Mouse (Mus musculus) midbrain, embryonic 15.5 days (tissue): Measurements from ENCODE around the gene Dld. TPM values are rescaled to one million over a fixed set of nuclear protein-coding genes. Genes with fewer than 3 reads are reported as not detected.

Experiments used
- ATAC-seq: fragments of 200-750 bp; cut with Nextera tagmentation; replicated peaks from 2 replicates; pipeline ENCODE4 v1.8.0; 2017; ENCODE audit warnings: moderate TSS enrichment
- H3K27ac ChIP-seq: fragments of 300-500 bp; sonication (generic); 2 replicates; pipeline ENCODE4 v1.5.1; 2015; ENCODE audit warnings: mild to moderate bottlenecking, inconsistent platforms
- H3K27me3 ChIP-seq: fragments of 300-500 bp; sonication (generic); replicated peaks from 2 replicates; pipeline ENCODE4 v1.6.1; 2015; ENCODE audit warnings: inconsistent platforms
- H3K36me3 ChIP-seq: fragments of 300-500 bp; sonication (generic); replicated peaks from 2 replicates; pipeline ENCODE4 v1.6.1; 2015; ENCODE audit warnings: inconsistent platforms
- H3K4me1 ChIP-seq: fragments of 300-500 bp; sonication (generic); 2 replicates; pipeline ENCODE4 v1.6.1; 2015; ENCODE audit warnings: inconsistent platforms
- H3K4me2 ChIP-seq: fragments of 300-500 bp; sonication (generic); 2 replicates; pipeline ENCODE4 v1.6.1; 2015; ENCODE audit warnings: inconsistent platforms, mild to moderate bottlenecking, moderate library complexity
- H3K4me3 ChIP-seq: fragments of 300-500 bp; sonication (generic); 2 replicates; pipeline ENCODE4 v1.5.1; 2015; ENCODE audit warnings: mild to moderate bottlenecking, inconsistent platforms
- H3K9ac ChIP-seq: fragments of 300-500 bp; sonication (generic); 2 replicates; pipeline ENCODE4 v1.6.1; 2015; ENCODE audit warnings: mild to moderate bottlenecking, inconsistent platforms
- H3K9me3 ChIP-seq: fragments of 300-500 bp; sonication (generic); 2 replicates; pipeline ENCODE4 v1.6.1; 2016; ENCODE audit warnings: inconsistent platforms
- WGBS: fragments of 180-500 bp; shearing (Covaris S2); methylation state at CpG from one replicate; pipeline ENCODE4 v1.1.7; 2015; ENCODE audit warnings: mixed read lengths; 5-methylcytosine and 5-hydroxymethylcytosine counted together
- polyA plus RNA-seq: library from polyadenylated mRNA; unstranded; fragments of >200 nt; fragmentation: Nextera tagmentation; extraction: Ambion mirVana; gene quantifications from 2 replicates; pipeline ENCODE4 v1.2.1, GENCODE M21; 2015

Gene Dld
- polyA plus RNA-seq, 1 experiment from 2014 or later = 116 TPM

GRCm38 (mm10) chr12:31374603-31375282, 23.5 kb upstream of the Dld start:
- ATAC-seq = peak; percentile 85; the same call in 1 of the 2 replicates
- Histone ChIP-seq H3K36me3 (no peaks in the 10 kb centered on the region), H3K9ac (0 out of 2 replicates have a peak overlapping the region, but pooled peaks have one; percentile 14), H3K4me1 (peaks cover 8% of the 10 kb centered on the region), H3K27me3 (no peaks in the 10 kb centered on the region), H3K27ac (no peak overlapping the region), H3K4me3 (no peak overlapping the region), H3K9me3 (no peaks in the 10 kb centered on the region), H3K4me2 (peak overlapping the region; percentile 44)
- 31% methylated on average over 9 of the region's 9 CpGs for WGBS

- Histone ChIP-seq H3K27ac (no peak overlapping the region), H3K4me3 (no peak overlapping the region), H3K9me3 (no peaks in the 10 kb centered on the region), H3K9ac (no peak overlapping the region), H3K4me1 (peaks cover under 1% of the 10 kb centered on the region; the same call in 1 of the 2 replicates), H3K4me2 (no peak overlapping the region), H3K36me3 (no peaks in the 10 kb centered on the region), H3K27me3 (no peaks in the 10 kb centered on the region)
- no peak for ATAC-seq
- WGBS = 83% methylated on average over 7 of the region's 7 CpGs
Measured at GRCm38 (mm10) chr12:31369656-31370055, 18.4 kb upstream of the Dld start.

GRCm38 (mm10) chr12:31369118-31369517, 17.9 kb upstream of the Dld start:
- Histone ChIP-seq H3K27ac (no peak overlapping the region), H3K9ac (no peak overlapping the region), H3K4me1 (no peaks in the 10 kb centered on the region; the same call in 1 of the 2 replicates), H3K4me2 (no peak overlapping the region), H3K4me3 (no peak overlapping the region), H3K9me3 (no peaks in the 10 kb centered on the region), H3K36me3 (no peaks in the 10 kb centered on the region), H3K27me3 (no peaks in the 10 kb centered on the region)
- 94% methylated on average over 1 of the region's 1 CpGs for WGBS
- ATAC-seq = peak; percentile 34; the same call in 1 of the 2 replicates

- Histone ChIP-seq H3K36me3 (no peaks in the 10 kb centered on the region), H3K9me3 (no peaks in the 10 kb centered on the region), H3K9ac (no peak overlapping the region), H3K4me2 (no peak overlapping the region), H3K27me3 (no peaks in the 10 kb centered on the region), H3K27ac (no peak overlapping the region), H3K4me1 (no peaks in the 10 kb centered on the region; the same call in 1 of the 2 replicates), H3K4me3 (no peak overlapping the region)
- ATAC-seq = no peak
- WGBS = 82% methylated on average over 5 of the region's 5 CpGs
Measured at GRCm38 (mm10) chr12:31367721-31368120, 16.5 kb upstream of the Dld start.

- Histone ChIP-seq H3K4me2 (no peak overlapping the region), H3K9me3 (no peaks in the 10 kb centered on the region), H3K27ac (no peak overlapping the region), H3K27me3 (no peaks in the 10 kb centered on the region), H3K9ac (no peak overlapping the region), H3K4me3 (no peak overlapping the region), H3K36me3 (no peaks in the 10 kb centered on the region), H3K4me1 (no peaks in the 10 kb centered on the region; the same call in 1 of the 2 replicates)
- ATAC-seq = no peak
- 60% methylated on average over 3 of the region's 3 CpGs for WGBS
Measured at GRCm38 (mm10) chr12:31366428-31366827, 15.2 kb upstream of the Dld start.

GRCm38 (mm10) chr12:31350191-31350943, 886 bp downstream of the Dld start:
- peaks cover 8% of the 10 kb centered on the region for H3K36me3 ChIP-seq
- peak overlapping the region; percentile 87 for H3K9ac ChIP-seq
- H3K9me3 ChIP-seq = no peaks in the 10 kb centered on the region
- H3K27ac ChIP-seq = no peak overlapping the region
- H3K4me2 ChIP-seq = peak overlapping the region; percentile 73
- H3K4me1 ChIP-seq = peaks cover 21% of the 10 kb centered on the region
- ATAC-seq = no peak
- peak overlapping the region; percentile 74 for H3K4me3 ChIP-seq
- H3K27me3 ChIP-seq = no peaks in the 10 kb centered on the region
- 28% methylated on average over 15 of the region's 15 CpGs for whole genome bisulfite sequencing

GRCm38 (mm10) chr12:31333261-31333660, 18.0 kb downstream of the Dld start:
- H3K36me3 ChIP-seq = peaks cover 41% of the 10 kb centered on the region
- WGBS = 96% methylated on average over 1 of the region's 1 CpGs
- H3K9me3 ChIP-seq = no peaks in the 10 kb centered on the region
- no peaks in the 10 kb centered on the region for H3K4me1 ChIP-seq
- ATAC-seq = no peak
- no peak overlapping the region for H3K27ac ChIP-seq
- H3K4me2 ChIP-seq = no peak overlapping the region
- no peak overlapping the region for H3K9ac ChIP-seq
- no peak overlapping the region for H3K4me3 ChIP-seq
- no peaks in the 10 kb centered on the region for H3K27me3 ChIP-seq

GRCm38 (mm10) chr12:31327139-31327538, 24.1 kb downstream of the Dld start:
- Histone ChIP-seq H3K4me3 (no peak overlapping the region), H3K27ac (no peak overlapping the region), H3K9me3 (no peaks in the 10 kb centered on the region), H3K4me2 (no peak overlapping the region), H3K27me3 (no peaks in the 10 kb centered on the region), H3K36me3 (peaks cover 14% of the 10 kb centered on the region; the same call in 1 of the 2 replicates), H3K9ac (no peak overlapping the region), H3K4me1 (no peaks in the 10 kb centered on the region)
- no peak for ATAC-seq
- WGBS = 90% methylated on average over 9 of the region's 9 CpGs

GRCm38 (mm10) chr12:31323136-31323695, 28.0 kb downstream of the Dld start:
- H3K4me3 ChIP-seq = no peak overlapping the region
- no peaks in the 10 kb centered on the region for H3K9me3 ChIP-seq
- no peak overlapping the region for H3K4me2 ChIP-seq
- no peaks in the 10 kb centered on the region for H3K4me1 ChIP-seq
- H3K9ac ChIP-seq = no peak overlapping the region
- H3K27ac ChIP-seq = no peak overlapping the region
- H3K36me3 ChIP-seq = 0 out of 2 replicates have a peak, but pooled peaks cover 2% of the 10 kb centered on the region
- no peak for ATAC-seq
- 89% methylated on average over 9 of the region's 9 CpGs for WGBS
- H3K27me3 ChIP-seq = no peaks in the 10 kb centered on the region

GRCm38 (mm10) chr12:31321532-31321931, 29.7 kb downstream of the Dld start:
- no peak overlapping the region for H3K4me3 ChIP-seq
- H3K27ac ChIP-seq = no peak overlapping the region
- no peaks in the 10 kb centered on the region for H3K9me3 ChIP-seq
- WGBS = 90% methylated on average over 1 of the region's 1 CpGs
- H3K4me2 ChIP-seq = no peak overlapping the region
- no peaks in the 10 kb centered on the region for H3K4me1 ChIP-seq
- H3K27me3 ChIP-seq = no peaks in the 10 kb centered on the region
- 0 out of 2 replicates have a peak, but pooled peaks cover 2% of the 10 kb centered on the region for H3K36me3 ChIP-seq
- no peak overlapping the region for H3K9ac ChIP-seq
- ATAC-seq = no peak

GRCm38 (mm10) chr12:31320817-31321216, 30.4 kb downstream of the Dld start:
- Histone ChIP-seq H3K4me2 (no peak overlapping the region), H3K4me1 (no peaks in the 10 kb centered on the region), H3K27me3 (no peaks in the 10 kb centered on the region), H3K9me3 (no peaks in the 10 kb centered on the region), H3K36me3 (no peaks in the 10 kb centered on the region), H3K9ac (no peak overlapping the region), H3K4me3 (no peak overlapping the region), H3K27ac (no peak overlapping the region)
- ATAC-seq = no peak
- 89% methylated on average over 13 of the region's 13 CpGs for WGBS

GRCm38 (mm10) chr12:31318409-31318963, 32.8 kb downstream of the Dld start:
- H3K4me1 ChIP-seq = no peaks in the 10 kb centered on the region
- H3K4me2 ChIP-seq = no peak overlapping the region
- H3K4me3 ChIP-seq = no peak overlapping the region
- H3K36me3 ChIP-seq = no peaks in the 10 kb centered on the region
- no peak overlapping the region for H3K27ac ChIP-seq
- 73% methylated on average over 10 of the region's 10 CpGs for WGBS
- H3K9ac ChIP-seq = no peak overlapping the region
- ATAC-seq = no peak
- H3K27me3 ChIP-seq = no peaks in the 10 kb centered on the region
- H3K9me3 ChIP-seq = no peaks in the 10 kb centered on the region
